Mouse (Mus musculus) ES-CJ7 (cell line): ENCODE results near the gene Enpp4.

Source experiments
- DNase-seq: peaks from one replicate; pipeline ENCODE4 v3.0.0; 2011; ENCODE audit warnings: low read depth, low spot score

The Enpp4 gene

DNA sequence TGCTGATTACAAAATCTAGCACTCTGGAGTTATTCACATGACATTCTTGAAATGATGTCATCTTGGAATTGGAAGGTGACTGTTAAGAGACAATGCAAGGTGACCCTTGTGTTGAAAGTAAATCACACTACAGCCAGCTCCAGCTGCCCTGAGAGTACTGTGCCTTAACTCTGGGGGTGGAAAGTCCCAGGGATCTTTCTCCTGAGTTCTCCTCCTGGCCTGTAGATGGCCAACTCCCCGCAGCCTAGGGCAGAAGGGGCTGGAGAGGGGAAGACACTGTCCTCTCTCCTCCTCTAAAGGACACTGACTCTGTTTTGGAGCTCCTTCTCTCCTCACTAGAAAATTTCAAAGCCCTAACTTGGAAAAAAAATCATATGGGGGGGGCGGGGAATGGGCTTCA lies 14.1 kb downstream of the Enpp4 start:
- DNase-seq, result no peak

DNA sequence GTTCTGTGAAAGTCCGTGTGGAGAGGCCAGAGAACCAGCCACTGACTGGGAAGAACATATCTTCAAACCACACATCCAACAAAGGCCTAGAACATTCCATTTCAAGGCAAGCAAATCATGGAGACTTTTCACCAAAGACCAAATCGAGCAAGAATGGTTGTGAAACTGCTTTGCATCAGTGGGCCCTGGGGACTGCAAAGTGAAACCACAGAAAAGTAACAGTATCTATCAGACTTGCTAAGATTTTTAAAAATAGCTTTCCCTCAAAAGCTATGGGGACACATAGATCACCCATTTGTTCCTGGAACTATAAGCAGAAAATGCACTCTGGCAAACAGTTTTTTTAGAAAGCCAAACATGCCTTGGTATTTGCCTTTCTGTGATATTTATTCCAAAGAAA lies 14.7 kb downstream of the Enpp4 start:
- DNase-seq, result no peak

DNA sequence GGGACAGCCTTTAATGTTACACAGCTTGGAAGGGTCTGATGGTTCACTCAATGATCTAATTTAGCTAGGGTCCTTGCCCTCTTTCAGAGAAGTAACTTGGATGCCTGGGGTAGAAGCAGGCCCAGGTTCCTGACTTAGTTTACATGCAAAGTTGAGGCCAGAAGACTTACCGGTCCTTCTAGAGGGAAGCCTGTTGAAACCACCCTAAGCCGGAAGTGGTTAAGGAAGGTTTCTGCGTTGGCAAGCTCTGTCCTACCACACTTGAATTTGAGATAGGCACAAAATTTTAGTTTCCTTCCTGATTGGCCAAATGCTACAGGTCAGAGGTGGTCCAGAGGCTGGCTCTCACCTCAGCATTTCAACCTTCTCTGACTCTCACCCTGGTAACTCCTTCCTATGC lies 17.4 kb downstream of the Enpp4 start:
- no peak for DNase-seq

DNA sequence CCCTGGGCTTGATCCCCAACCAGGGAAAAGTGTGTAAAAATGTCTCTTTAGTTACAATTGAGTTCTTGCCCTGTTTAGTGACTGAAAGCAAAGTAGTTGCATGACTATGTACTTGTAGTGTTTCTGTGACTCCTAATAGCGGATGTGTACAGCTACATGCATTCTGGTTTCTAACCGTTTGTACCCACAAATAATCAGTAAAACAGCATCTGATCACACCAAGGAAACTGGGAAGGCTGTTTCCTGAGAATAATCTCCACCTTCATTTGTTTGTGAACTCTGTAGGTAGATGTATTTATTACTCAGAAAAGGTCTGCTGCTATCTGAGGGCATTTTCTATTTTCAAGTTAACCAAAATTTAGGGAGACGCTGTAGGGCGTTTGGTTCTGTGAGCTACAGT lies 22.5 kb downstream of the Enpp4 start:
- no peak for DNase-seq

DNA sequence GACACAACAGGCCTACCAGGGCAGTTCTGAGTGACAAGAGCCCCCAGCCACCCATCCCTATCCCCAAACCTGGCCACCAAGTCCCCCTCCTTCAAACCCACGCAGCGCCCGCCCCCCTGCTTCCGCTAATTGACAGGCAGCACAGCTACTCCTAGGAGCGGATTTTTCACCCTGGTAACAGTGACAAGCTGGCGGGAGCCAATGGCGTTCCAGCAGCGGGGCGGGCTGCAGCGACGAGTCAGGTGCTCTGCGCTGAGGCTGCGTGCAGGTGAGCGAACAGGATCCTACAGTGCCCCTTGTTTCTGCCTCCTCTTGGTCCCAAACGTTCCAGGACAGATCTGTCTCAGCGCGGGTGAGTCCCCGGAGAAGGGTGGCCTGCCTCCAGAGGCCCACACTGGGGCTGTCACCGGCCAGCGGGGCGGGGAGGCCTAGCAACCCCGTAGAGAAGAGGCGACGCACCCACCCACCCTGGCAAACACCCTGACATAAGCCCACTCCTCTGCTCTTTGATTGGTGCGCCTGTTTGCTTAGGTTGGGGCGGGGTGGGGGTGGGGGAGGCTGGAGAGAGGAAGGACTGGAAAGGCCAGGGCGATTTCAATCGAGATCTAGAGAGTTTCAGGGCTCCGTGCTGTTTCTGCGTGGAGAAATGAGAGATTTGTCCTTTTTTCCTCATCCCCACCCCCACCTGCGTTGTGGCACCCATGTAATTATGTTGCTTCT lies 26.8 kb downstream of the Enpp4 start, which contains the start of gene Enpp5:
TSS of gene Enpp5 (plus strand) at position 183 of the 720 bp plus-strand sequence.
- DNase-seq, result peak; percentile 81

DNA sequence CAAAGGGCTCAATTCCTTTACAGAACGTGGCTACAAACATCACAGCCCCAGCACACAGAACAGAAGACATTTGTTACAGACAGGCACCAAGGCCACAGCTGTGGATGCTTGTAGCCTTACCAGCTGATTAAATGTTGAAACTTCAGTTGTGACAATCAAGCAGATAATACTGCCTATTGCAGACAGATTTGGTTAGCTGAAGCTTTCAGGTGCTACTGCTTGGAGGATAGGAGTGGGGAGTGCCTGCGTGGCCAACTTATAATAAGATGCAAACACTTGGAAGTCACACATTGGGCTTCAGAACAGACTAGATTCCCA lies 27.8 kb downstream of the Enpp4 start:
- no peak for DNase-seq

DNA sequence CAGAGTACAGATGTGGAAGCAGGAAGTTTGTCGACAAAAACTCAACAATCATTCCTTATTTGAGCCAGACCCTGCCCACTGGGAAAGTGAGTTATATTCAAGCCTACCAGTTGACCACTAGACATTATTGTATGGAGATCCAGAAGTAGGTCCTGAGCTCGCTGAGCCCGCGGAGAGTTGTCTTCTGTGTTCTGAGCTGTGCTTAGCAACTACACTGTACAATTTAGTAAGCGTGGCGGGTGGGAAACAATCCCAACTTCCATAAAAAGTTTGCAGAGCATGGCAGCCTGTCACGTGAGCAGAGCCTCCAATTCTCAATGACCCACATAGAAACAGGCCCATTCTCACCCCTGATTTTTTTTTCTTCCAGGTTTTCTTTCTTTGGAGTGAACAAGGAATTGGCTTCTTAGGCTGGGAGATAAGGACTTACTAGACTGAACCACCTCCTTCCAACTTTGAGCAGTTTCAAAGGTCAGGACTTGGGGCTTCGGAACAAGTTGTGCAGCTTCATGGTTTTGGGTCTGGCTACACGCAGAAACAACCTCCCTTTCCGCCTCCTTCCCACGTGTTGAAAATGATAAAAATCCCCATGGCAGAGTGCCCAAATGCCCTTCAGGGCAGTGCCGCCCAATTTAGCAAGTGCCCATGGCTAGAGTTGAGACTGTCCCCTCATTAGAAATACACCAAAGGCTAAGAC lies 28.3 kb downstream of the Enpp4 start:
- DNase-seq, result no peak

DNA sequence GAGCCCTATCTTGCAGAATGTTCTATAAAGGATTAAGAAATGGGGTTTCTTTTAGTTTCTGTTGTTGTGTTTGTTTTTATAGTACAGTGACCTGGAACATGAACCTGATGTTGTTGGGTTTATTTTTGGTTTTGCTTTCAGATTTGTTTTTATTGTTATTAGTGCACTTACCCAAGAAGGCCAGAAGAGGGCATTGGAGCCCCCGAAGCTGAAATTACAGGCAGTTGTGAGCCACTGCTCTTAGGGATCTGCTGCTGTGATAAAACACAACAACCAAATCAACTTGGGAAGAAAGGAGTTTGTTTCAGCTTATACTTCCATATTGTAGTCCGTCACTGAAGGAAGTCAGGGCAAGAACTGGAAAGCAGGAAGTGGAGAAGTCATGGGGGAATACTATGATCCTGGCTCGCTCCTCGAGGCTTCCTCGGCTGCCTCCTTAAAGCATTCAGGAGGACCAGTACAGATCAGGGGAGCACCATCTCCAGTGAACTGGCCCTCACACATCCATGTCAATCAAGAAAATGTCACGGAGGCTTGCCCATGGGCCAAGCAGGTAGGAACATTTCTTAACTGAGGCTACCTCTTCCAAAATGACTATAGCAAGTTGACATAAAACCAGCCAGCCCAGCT lies 29.4 kb downstream of the Enpp4 start:
- peak; percentile 25 for DNase-seq

DNA sequence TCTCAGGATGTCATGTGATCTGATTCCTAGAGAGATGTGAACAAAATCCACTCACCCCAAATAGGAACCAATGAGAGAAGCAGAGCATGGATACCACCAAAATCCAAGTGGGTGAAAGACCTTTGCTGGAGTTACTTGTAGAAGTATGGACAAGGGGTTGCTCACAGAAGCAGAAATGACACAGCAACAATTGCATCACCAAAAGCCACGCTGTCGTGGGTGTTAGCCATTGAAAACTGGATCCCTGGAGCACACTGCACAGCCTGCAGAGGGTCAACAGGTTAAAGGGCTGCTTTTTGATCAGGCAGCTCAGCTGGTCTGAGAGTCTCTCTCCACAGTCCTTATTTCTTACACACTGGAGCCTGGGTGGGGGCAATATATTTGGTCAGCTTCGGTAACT lies 30.0 kb downstream of the Enpp4 start:
- DNase-seq, result no peak

DNA sequence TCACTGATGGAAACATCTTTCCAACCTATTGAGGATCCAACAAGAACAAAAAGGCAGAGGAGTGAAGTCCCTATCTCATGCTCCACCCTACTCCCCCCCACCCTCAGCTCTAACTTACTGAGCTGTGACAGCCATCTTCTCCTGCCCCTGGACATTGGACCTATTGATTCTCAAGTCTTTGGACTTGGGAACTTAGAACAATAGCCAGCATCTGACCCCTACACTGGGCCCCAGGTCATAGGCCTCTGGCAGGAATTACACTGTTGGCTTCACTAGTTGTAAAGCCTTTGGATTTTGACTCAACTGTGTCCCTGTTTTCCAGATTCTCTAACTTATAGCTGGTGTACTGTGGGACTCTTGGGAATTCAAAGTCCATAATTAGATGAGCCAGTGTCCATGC lies 33.9 kb downstream of the Enpp4 start:
- DNase-seq, result no peak

DNA sequence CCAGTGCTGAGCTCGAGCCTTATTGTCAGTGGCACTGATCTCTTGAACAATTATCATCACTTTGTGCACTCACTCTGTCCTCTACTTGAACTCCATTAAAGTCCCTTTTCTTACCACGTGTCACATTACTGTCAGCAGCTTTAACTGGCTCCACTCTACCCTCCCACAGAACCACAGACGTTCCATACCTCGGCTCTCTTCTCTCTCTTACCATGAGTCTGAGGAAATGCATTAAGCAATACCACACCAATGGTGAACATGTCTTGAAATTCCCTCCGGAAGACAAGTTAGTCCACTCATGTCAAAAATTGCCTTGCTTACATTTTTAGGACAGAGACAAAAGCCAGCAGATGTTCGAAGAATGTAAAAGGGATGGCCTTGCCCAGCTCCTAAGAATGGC lies 36.7 kb downstream of the Enpp4 start:
- no peak for DNase-seq

DNA sequence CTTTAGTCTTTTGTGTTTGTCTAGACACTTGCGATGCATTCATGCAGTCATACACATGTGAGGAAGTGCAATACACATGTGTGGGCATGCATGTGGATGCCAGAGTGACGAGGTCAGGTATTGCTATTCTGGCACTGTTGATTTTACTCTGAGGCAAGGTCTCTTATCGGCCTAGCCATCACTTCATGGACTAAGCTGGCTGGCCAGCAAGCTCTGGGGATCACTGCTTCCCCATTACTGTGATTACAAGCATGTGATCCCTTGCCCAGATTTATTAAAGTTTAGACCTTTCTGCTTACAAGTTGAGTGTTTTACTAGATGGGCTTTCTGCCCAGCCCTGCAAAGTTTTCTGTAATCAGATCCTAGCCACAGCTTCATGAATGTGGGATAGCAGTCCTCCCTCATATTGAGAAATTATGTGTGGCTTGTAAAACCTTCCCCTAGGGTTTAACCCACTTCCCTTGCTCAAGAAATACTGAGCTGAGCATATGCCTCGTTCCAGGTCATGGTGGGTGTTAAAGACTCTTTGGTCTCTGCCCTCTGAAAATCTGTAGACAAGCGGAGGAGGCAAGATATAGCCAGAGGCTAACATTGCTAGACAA lies 44.2 kb downstream of the Enpp4 start:
- no peak for DNase-seq

DNA sequence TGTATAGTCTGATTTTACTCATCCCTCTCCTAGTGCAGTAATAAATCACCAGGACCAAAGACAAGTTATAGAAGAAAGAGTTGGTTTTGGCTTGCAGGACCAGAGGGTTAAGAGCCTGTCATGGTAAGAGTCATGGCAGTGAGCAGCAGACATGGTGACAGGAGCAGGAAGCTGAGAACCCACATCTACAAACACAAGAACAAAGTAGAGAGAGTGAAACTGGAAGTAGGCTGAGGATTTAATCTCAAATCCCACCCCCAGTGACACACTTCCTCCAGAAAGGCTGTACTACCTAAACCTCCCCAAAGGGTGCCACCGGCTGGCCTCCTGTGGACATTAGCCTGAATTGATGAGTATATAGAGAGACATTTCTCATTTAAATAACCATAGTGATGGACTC lies 44.8 kb downstream of the Enpp4 start:
- DNase-seq, result no peak

DNA sequence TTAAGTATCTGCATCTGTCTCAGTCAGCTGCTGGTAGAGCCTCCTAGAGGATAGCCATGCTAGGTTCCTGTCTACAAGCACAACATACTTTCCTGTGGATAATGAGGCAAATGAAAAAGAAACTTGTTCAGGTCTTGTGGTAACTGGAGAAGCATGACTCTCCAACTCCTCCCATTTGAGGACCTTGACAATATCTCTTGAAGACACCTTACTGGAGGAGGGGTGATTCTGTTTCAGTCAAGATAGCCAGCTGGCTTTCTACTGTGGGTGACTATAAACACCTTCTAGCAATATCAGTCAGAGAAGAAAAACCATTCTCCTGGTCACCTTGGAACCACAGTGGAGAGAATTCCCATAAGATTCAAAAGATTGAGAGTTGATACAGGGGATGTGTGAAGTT lies 47.5 kb downstream of the Enpp4 start:
- no peak for DNase-seq

DNA sequence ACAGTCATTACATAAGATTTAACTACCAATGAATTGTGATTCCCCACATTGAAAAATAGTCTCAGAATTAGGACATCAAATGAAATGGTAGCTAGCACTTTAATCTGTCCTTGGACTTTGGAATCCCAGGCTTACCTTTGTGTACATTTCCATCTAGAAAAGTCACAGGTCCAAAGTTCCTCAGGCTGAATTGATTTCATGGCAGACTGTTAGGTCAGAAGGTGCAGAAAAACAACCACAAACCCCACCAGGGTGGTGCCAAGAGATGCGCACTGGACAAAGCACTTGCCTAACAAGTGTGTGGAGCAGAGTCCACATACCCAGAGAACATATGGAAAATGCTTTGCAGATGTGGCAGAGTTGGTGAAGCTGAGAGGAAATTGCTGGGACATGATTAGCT lies 48.5 kb downstream of the Enpp4 start:
- no peak for DNase-seq

DNA sequence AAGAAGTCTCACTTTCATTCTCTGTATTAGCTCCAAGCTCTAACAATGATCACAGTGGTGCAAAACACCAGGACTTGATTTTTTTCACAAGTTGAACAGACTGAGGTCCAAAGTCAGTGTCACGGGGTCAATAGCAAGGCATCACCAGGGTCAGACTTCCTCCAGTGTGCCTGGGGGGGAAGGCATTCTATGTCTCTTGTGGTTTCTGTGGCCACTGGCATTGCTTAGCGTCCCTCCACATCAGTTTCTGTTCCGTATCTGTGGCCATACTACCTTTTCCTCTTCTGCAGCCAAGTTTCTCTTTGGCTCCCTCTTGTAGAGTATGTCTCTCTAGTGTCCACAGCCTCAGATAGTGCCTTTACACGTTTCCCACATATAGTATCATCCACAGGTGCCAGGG lies 52.2 kb downstream of the Enpp4 start:
- DNase-seq, result no peak
